Mouse (Mus musculus) thymus, adult 2 months (tissue): Measurements from ENCODE around the gene Topors. TPM values are rescaled to one million over a fixed set of nuclear protein-coding genes. Genes with fewer than 3 reads are reported as not detected.

Experiments used
- DNase-seq: peaks from one replicate; pipeline ENCODE4 v3.0.0; 2021
- H3K27ac ChIP-seq: fragments of 200-500 bp; 2 replicates; pipeline ENCODE4 v1.5.1; 2012; ENCODE audit warnings: low read length, control low read depth; ENCODE audit not compliant: control insufficient read depth, insufficient read depth
- H3K27me3 ChIP-seq: fragments of 200-500 bp; 2 replicates; pipeline ENCODE4 v1.6.1; 2012; ENCODE audit warnings: mild to moderate bottlenecking, low read length, moderate library complexity, mixed read lengths; ENCODE audit not compliant: control insufficient read depth, insufficient read depth
- H3K36me3 ChIP-seq: fragments of 200-500 bp; 2 replicates; pipeline ENCODE4 v1.6.1; 2012; ENCODE audit warnings: mild to moderate bottlenecking, low read length, moderate library complexity; ENCODE audit not compliant: control insufficient read depth, insufficient read depth
- H3K4me1 ChIP-seq: fragments of 200-500 bp; replicated peaks from 2 replicates; pipeline ENCODE4 v1.6.1; 2012; ENCODE audit warnings: low read length; ENCODE audit not compliant: control insufficient read depth, insufficient read depth
- H3K4me3 ChIP-seq: fragments of 200-500 bp; 2 replicates; pipeline ENCODE4 v1.5.1; 2012; ENCODE audit warnings: mild to moderate bottlenecking, low read length, control low read depth, moderate library complexity; ENCODE audit not compliant: control insufficient read depth, insufficient read depth
- CTCF ChIP-seq: fragments of 200-500 bp; IDR thresholded peaks from 2 replicates; pipeline ENCODE4 v1.5.1; 2012; ENCODE audit warnings: mild to moderate bottlenecking, control low read depth, low read length, moderate library complexity, borderline replicate concordance; ENCODE audit not compliant: control insufficient read depth, poor library complexity, insufficient read depth; ENCODE audit errors: extremely low read depth
- POLR2A ChIP-seq: fragments of 200-500 bp; IDR thresholded peaks from 2 replicates; pipeline ENCODE4 v1.6.1; 2012; ENCODE audit warnings: mild to moderate bottlenecking, low read length, control low read depth, moderate library complexity; ENCODE audit not compliant: control insufficient read depth, poor library complexity, insufficient read depth; ENCODE audit errors: extremely low read depth
- WGBS: fragments of 180-500 bp; shearing (Covaris S2); methylation state at CpG from one replicate; pipeline ENCODE4 v1.1.7; 2018; 5-methylcytosine and 5-hydroxymethylcytosine counted together
- polyA plus RNA-seq: library from polyadenylated mRNA; depleted of rRNA; stranded (reverse); fragments of >200 nt; gene quantifications from 2 replicates; pipeline ENCODE4 v1.2.3, GENCODE M21; 2012

The Topors gene
- polyA plus RNA-seq, 1 experiment: 6.1 TPM

DNA sequence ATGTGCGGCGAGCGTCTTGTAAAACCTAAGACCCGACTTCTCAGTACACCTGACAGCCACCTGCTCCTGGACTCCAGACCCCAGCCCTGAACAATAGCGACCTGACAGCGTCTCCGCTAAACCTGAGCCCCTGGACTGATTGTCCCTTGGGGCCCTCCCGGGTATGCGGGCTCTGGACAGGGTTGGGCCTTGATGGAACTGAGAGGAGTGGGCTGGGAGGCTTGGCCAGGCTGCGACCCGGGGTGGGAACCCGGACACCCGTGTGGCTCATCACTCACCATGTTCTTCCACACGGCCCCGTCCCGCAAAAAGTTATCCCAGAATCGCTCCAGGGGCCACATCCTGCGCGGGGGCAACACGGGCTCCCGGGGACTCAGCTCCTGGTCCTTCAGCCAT lies 9.2 kb upstream of the Topors start:
- DNase-seq: no peak
- Histone ChIP-seq H3K27me3 (no peaks in the 10 kb centered on the region), H3K4me3 (peak overlapping the region; percentile 65), H3K36me3 (0 out of 2 replicates have a peak, but pooled peaks cover 4% of the 10 kb centered on the region), H3K27ac (no peak overlapping the region), H3K4me1 (peaks cover 5% of the 10 kb centered on the region)
- TF ChIP-seq CTCF: no peak
- TF ChIP-seq POLR2A: no peak
- 2% methylated on average over 21 of the region's 21 CpGs for WGBS

- Histone ChIP-seq H3K4me3 (peak overlapping the region; percentile 94), H3K27me3 (no peaks in the 10 kb centered on the region), H3K27ac (peak overlapping the region; percentile 94), H3K4me1 (peaks cover 8% of the 10 kb centered on the region; the same call in 1 of the 2 replicates), H3K36me3 (no peaks in the 10 kb centered on the region)
- TF ChIP-seq POLR2A: 0 out of 2 replicates have a peak, but pooled peaks have one; percentile 5
- no peak for TF ChIP-seq CTCF
- DNase-seq: no peak
- under 1% methylated on average over 16 of the region's 16 CpGs for WGBS
These were observed 815 bp downstream of the Topors start for GRCm38 (mm10) chr4:40268835-40269234.

DNA sequence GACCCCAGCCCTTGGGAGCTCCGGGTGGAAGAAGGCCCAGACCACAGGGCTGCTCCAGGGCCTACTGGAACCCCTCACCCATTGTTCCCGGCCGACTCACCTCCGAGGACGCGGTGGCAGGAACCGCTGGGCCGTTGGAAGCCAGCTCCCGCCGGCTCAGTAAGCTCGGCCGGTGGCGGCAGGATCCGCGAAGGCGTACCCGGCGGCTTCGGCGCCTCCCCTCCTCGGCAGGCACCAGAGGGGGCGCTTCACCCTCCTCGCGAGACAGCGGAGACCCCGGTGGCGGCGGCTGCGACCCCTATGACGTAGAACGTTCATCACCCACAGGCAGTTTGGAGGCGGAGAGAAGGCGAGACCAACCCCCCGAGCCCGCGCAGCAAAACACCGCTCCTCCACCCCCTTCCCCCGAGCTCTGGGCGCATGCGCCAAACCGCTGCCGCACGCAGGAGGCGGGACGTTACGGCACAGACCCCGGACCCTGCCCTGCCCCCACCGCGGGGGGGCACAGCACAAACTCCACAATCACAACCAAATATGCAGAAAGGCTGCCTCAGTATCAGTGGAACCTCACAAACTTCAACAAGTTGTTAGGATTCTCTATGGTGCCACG lies 1.3 kb downstream of the Topors start:
- Histone ChIP-seq H3K27ac (peak overlapping the region; percentile 94), H3K27me3 (no peaks in the 10 kb centered on the region), H3K4me3 (peak overlapping the region; percentile 94), H3K4me1 (peaks cover 8% of the 10 kb centered on the region; the same call in 1 of the 2 replicates), H3K36me3 (no peaks in the 10 kb centered on the region)
- under 1% methylated on average over 50 of the region's 50 CpGs for WGBS
- peak; percentile 94 for DNase-seq
- TF ChIP-seq POLR2A (0 out of 2 replicates have a peak, but pooled peaks have one; percentile 15), CTCF (no peak)

GRCm38 (mm10) chr4:40267681-40268080 lies 2.0 kb downstream of the Topors start:
- H3K4me1 ChIP-seq: peaks cover 8% of the 10 kb centered on the region; the same call in 1 of the 2 replicates
- no peaks in the 10 kb centered on the region for H3K27me3 ChIP-seq
- no peak overlapping the region; the same call in 1 of the 2 replicates for H3K27ac ChIP-seq
- TF ChIP-seq POLR2A (no peak), CTCF (no peak)
- WGBS: 78% methylated on average over 7 of the region's 7 CpGs
- peaks cover 3% of the 10 kb centered on the region for H3K36me3 ChIP-seq
- DNase-seq: no peak
- H3K4me3 ChIP-seq: peak overlapping the region; percentile 94

- WGBS: 94% methylated on average over 1 of the region's 1 CpGs
- H3K27me3 ChIP-seq: no peaks in the 10 kb centered on the region
- peaks cover 32% of the 10 kb centered on the region for H3K36me3 ChIP-seq
- no peak overlapping the region for H3K27ac ChIP-seq
- no peak for DNase-seq
- peaks cover 8% of the 10 kb centered on the region; the same call in 1 of the 2 replicates for H3K4me1 ChIP-seq
- no peak overlapping the region for H3K4me3 ChIP-seq
- no peak for TF ChIP-seq CTCF
- TF ChIP-seq POLR2A: no peak
These were observed 5.3 kb downstream of the Topors start for GRCm38 (mm10) chr4:40264321-40264720.

GRCm38 (mm10) chr4:40254385-40255103 lies 15.1 kb downstream of the Topors start:
- TF ChIP-seq CTCF (no peak), POLR2A (no peak)
- Histone ChIP-seq H3K4me1 (no peaks in the 10 kb centered on the region), H3K27me3 (no peaks in the 10 kb centered on the region), H3K36me3 (no peaks in the 10 kb centered on the region; the same call in none of the 2 replicates), H3K27ac (no peak overlapping the region), H3K4me3 (no peak overlapping the region)
- no peak for DNase-seq
- 88% methylated on average over 8 of the region's 8 CpGs for WGBS

GRCm38 (mm10) chr4:40253766-40254165 lies 15.9 kb downstream of the Topors start:
- no peak overlapping the region for H3K27ac ChIP-seq
- H3K4me1 ChIP-seq: no peaks in the 10 kb centered on the region
- TF ChIP-seq CTCF (no peak), POLR2A (no peak)
- H3K36me3 ChIP-seq: no peaks in the 10 kb centered on the region; the same call in 1 of the 2 replicates
- H3K4me3 ChIP-seq: no peak overlapping the region
- DNase-seq: no peak
- no peaks in the 10 kb centered on the region for H3K27me3 ChIP-seq
- WGBS: 96% methylated on average over 2 of the region's 2 CpGs
